Mouse (Mus musculus): Measurements from ENCODE around the gene Synj1.

DNA sequence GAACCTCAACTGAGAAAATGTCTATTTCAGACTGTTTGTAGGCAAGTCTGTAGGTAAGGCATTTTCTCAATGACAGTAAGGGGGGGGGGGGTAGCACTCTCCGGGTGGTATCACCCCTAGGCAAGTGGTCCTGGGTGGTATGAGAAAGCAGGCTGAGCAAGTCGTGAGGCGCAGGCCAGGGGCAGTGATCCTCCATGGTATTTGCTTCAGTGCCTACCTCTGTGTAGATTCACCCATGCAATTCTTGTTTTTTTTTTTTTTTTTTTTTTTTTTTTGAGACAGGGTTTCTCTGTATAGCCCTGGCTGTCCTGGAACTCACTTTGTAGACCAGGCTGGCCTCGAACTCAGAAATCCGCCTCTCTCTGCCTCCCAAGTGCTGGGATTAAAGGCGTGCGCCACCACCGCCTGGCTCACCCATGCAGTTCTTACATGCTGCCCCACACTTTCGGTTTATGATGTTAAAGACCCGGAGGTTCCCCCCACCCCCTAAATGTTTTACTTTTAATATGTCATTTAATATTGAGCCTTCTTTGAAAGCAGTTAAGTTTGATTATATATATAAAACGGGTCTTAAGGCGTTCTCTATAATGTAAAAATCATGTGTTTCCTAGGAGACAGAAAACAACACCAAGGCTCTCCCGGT, 77.5 kb downstream of the Synj1 start:
- TF ChIP-seq CTCF (IDR thresholded peaks at IDR 0.05; ENCODE audit: borderline replicate concordance, control insufficient read depth, extremely low read depth, insufficient read depth, low read length, poor library complexity) (no peak), POLR2A (IDR thresholded peaks at IDR 0.05; ENCODE audit: control insufficient read depth, extremely low read depth, insufficient read depth, low read length, poor library complexity) (no peak)

All from thymus, adult 2 months (tissue).